Mouse (Mus musculus) forebrain, embryonic 12.5 days (tissue): ENCODE results near the gene Cuedc2. TPM values are rescaled to one million over a fixed set of nuclear protein-coding genes. Genes with fewer than 3 reads are reported as not detected.
A peak's percentile ranks its signal among the peaks of the same experiment; 100 is the strongest.

ENCODE experiments used
- ATAC-seq: fragments of 200-750 bp; cut with Nextera tagmentation; 2 replicates; pipeline ENCODE4 v1.8.0; 2017; ENCODE audit warnings: moderate TSS enrichment; ENCODE audit not compliant: low FRiP score
- H3K27ac ChIP-seq: fragments of 300-500 bp; sonication (generic); 2 replicates; pipeline ENCODE4 v1.5.1; 2016; ENCODE audit warnings: mild to moderate bottlenecking
- H3K27me3 ChIP-seq: fragments of 300-500 bp; sonication (generic); 2 replicates; pipeline ENCODE4 v1.6.1; 2016; ENCODE audit warnings: mild to moderate bottlenecking
- H3K36me3 ChIP-seq: fragments of 300-500 bp; sonication (generic); replicated peaks from 2 replicates; pipeline ENCODE4 v1.6.1; 2016; ENCODE audit warnings: mild to moderate bottlenecking
- H3K4me1 ChIP-seq: fragments of 300-500 bp; sonication (generic); 2 replicates; pipeline ENCODE4 v1.6.1; 2016
- H3K4me2 ChIP-seq: fragments of 300-500 bp; sonication (generic); 2 replicates; pipeline ENCODE4 v1.6.1; 2016; ENCODE audit warnings: mild to moderate bottlenecking, moderate library complexity
- H3K4me3 ChIP-seq: fragments of 300-500 bp; sonication (generic); replicated peaks from 2 replicates; pipeline ENCODE4 v1.5.1; 2016; ENCODE audit warnings: mild to moderate bottlenecking
- H3K9ac ChIP-seq: fragments of 300-500 bp; sonication (generic); 2 replicates; pipeline ENCODE4 v1.6.1; 2016; ENCODE audit warnings: mild to moderate bottlenecking
- H3K9me3 ChIP-seq: fragments of 300-500 bp; sonication (generic); 2 replicates; pipeline ENCODE4 v1.6.1; 2016
- WGBS: fragments of 180-500 bp; shearing (Covaris S2); methylation state at CpG from one replicate; pipeline ENCODE4 v1.1.7; 2016; 5-methylcytosine and 5-hydroxymethylcytosine counted together
- polyA plus RNA-seq: library from polyadenylated mRNA; unstranded; fragments of >200 nt; fragmentation: Nextera tagmentation; extraction: Ambion mirVana; gene quantifications from 2 replicates; pipeline ENCODE4 v1.2.1, GENCODE M21; 2016

The Cuedc2 gene
- polyA plus RNA-seq: 226 TPM in 2 replicates

DNA sequence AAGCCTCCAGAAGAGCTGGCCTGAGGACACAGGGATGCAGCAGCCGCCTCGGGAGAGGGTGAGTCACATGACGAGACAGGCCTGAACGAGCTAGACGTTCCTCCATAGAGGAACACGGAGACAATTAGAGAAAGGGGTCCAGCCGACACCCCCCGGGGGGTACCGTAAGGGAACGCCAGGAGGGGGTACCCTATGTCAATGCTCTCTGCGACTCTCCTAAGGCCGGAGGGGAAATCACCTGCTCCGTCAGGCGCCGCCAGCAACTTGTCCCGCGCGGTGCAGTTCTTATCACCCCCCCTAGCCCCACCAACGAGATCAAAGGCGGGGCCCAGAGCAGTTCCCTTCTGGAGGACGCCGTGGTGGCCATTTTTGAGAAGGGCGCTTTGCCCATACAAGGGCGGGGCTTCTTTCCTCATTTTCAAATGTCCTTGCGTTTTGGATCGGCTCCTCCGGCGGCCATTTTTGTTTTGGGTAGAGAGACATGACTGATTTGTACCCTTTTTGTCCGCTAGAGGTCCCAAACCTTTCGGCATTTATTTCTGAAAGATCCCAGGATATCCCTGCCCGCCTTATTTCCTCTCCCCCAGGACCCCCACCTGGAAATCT is at the start of gene Cuedc2:
Gene Cuedc2, minus strand, starts transcription at position 372 of the 606 bp plus-strand sequence.
- H3K4me2 ChIP-seq: peak within 1 kb of the TSS; percentile 75
- peaks cover 8% of the 10 kb centered on the region; the same call in 1 of the 2 replicates for H3K27me3 ChIP-seq
- H3K9me3 ChIP-seq: no peaks in the 10 kb centered on the region
- 1% methylated on average over 31 of the region's 31 CpGs for WGBS
- ATAC-seq: peak; percentile 93
- H3K4me1 ChIP-seq: peaks cover 20% of the 10 kb centered on the region
- H3K27ac ChIP-seq: peak within 1 kb of the TSS; percentile 62
- H3K4me3 ChIP-seq: peak within 1 kb of the TSS; percentile 49
- H3K9ac ChIP-seq: peak within 1 kb of the TSS; percentile 71
- H3K36me3 ChIP-seq: peaks cover 3% of the 10 kb centered on the region; the same call in 1 of the 2 replicates

GRCm38 (mm10) chr19:46382275-46382674 is 43.8 kb upstream of the Cuedc2 start:
- ATAC-seq: no peak
- Histone ChIP-seq H3K27me3 (no peaks in the 10 kb centered on the region), H3K36me3 (peaks cover 92% of the 10 kb centered on the region), H3K27ac (no peak overlapping the region), H3K9ac (no peak overlapping the region), H3K9me3 (no peaks in the 10 kb centered on the region), H3K4me2 (no peak overlapping the region), H3K4me3 (no peak overlapping the region), H3K4me1 (no peaks in the 10 kb centered on the region)
- WGBS: 88% methylated on average over 9 of the region's 9 CpGs

GRCm38 (mm10) chr19:46375891-46376290 is 37.4 kb upstream of the Cuedc2 start:
- no peak overlapping the region for H3K4me2 ChIP-seq
- no peaks in the 10 kb centered on the region for H3K4me1 ChIP-seq
- no peaks in the 10 kb centered on the region for H3K27me3 ChIP-seq
- H3K9ac ChIP-seq: no peak overlapping the region
- no peak for ATAC-seq
- H3K4me3 ChIP-seq: no peak overlapping the region
- no peaks in the 10 kb centered on the region for H3K9me3 ChIP-seq
- H3K36me3 ChIP-seq: peaks cover 48% of the 10 kb centered on the region
- H3K27ac ChIP-seq: no peak overlapping the region
- WGBS: 75% methylated on average over 4 of the region's 4 CpGs

- no peak for ATAC-seq
- H3K36me3 ChIP-seq: peaks cover 44% of the 10 kb centered on the region
Measured at GRCm38 (mm10) chr19:46375489-46375888, 37.0 kb upstream of the Cuedc2 start.

GRCm38 (mm10) chr19:46374477-46375088 is 36.1 kb upstream of the Cuedc2 start:
- Histone ChIP-seq H3K27ac (no peak overlapping the region), H3K9me3 (no peaks in the 10 kb centered on the region), H3K27me3 (no peaks in the 10 kb centered on the region), H3K4me3 (no peak overlapping the region), H3K4me1 (no peaks in the 10 kb centered on the region), H3K4me2 (no peak overlapping the region), H3K9ac (no peak overlapping the region), H3K36me3 (peaks cover 35% of the 10 kb centered on the region)
- 0 out of 2 replicates have a peak, but pooled peaks have one; percentile 33 for ATAC-seq
- 57% methylated on average over 21 of the region's 21 CpGs for WGBS

More at GRCm38 (mm10) chr19:46375489-46375888, 37.0 kb upstream of the Cuedc2 start:
- no peaks in the 10 kb centered on the region for H3K27me3 ChIP-seq
- H3K4me1 ChIP-seq: no peaks in the 10 kb centered on the region
- H3K4me3 ChIP-seq: no peak overlapping the region
- H3K9me3 ChIP-seq: no peaks in the 10 kb centered on the region
- WGBS: 61% methylated on average over 5 of the region's 5 CpGs
- no peak overlapping the region for H3K9ac ChIP-seq
- H3K27ac ChIP-seq: no peak overlapping the region
- H3K4me2 ChIP-seq: no peak overlapping the region

GRCm38 (mm10) chr19:46369204-46369603 is 30.7 kb upstream of the Cuedc2 start:
- no peak for ATAC-seq
- Histone ChIP-seq H3K27me3 (no peaks in the 10 kb centered on the region), H3K9me3 (no peaks in the 10 kb centered on the region), H3K36me3 (no peaks in the 10 kb centered on the region; the same call in 1 of the 2 replicates), H3K4me3 (no peak overlapping the region), H3K4me1 (no peaks in the 10 kb centered on the region), H3K27ac (no peak overlapping the region), H3K4me2 (no peak overlapping the region), H3K9ac (no peak overlapping the region)
- WGBS: 28% methylated on average over 4 of the region's 4 CpGs

GRCm38 (mm10) chr19:46367798-46368590 is 29.5 kb upstream of the Cuedc2 start:
- no peak overlapping the region for H3K4me2 ChIP-seq
- WGBS: 88% methylated on average over 23 of the region's 23 CpGs
- no peaks in the 10 kb centered on the region for H3K4me1 ChIP-seq
- H3K36me3 ChIP-seq: no peaks in the 10 kb centered on the region; the same call in 1 of the 2 replicates
- ATAC-seq: no peak
- H3K9ac ChIP-seq: no peak overlapping the region
- no peaks in the 10 kb centered on the region for H3K27me3 ChIP-seq
- no peaks in the 10 kb centered on the region for H3K9me3 ChIP-seq
- no peak overlapping the region for H3K4me3 ChIP-seq
- no peak overlapping the region for H3K27ac ChIP-seq

DNA sequence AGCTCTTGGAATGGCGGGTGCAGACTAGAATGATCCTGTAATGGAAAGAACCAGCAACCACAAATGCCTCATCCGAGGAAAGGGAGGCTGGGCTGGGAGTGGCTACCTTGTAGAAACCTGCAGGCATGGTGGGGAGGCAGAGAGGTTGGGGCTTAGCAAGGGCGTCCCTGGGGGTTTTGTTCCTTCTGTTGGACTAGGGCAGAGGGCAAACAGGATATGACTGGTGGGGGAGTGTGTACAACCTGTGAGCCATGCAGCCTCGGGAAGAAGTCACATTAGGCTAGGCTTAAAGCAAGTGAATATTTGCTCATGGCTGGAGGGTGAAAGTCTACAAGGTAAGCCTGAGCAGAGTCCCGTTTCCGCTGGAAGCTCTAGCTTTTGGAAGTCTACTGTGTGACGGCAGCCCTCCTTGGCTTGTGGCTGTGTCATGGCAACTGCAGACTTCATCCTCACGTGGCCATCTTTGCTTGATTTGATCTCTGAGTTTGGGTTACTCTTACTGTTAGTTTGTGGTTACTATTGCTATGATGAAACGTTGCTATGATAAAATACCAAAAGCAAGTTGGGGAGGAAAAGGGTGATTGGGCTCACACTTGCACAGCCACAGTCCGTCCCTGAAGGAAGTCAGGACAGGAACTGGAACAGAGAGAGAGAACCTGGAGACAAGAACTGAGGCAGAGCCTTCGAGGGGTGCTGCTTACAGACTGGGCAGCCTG is 24.9 kb upstream of the Cuedc2 start:
- Histone ChIP-seq H3K27ac (no peak overlapping the region), H3K27me3 (peaks cover under 1% of the 10 kb centered on the region), H3K4me3 (no peak overlapping the region), H3K4me1 (no peaks in the 10 kb centered on the region), H3K9ac (no peak overlapping the region), H3K9me3 (no peaks in the 10 kb centered on the region), H3K36me3 (no peaks in the 10 kb centered on the region), H3K4me2 (no peak overlapping the region)
- ATAC-seq: no peak
- WGBS: 84% methylated on average over 11 of the region's 11 CpGs

DNA sequence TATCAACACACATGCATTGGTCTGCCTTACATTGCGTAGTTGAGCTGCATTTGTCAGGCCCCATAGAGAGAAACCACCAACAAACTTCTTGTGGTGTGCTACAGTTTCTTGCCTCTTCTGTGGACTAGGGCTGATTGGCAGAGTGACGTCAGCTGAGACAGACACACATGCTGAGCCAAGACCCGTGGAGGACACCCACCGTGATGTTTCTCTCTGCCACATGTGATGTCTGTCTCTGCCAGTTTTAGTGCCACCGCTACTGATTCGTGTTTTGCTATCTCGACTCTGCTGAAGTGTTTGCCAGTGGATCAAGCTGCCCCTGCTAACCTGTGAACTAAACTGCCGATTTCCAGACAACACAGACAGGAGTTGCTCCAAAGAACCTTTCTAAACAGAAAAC is 23.6 kb upstream of the Cuedc2 start:
- Histone ChIP-seq H3K9ac (no peak overlapping the region), H3K27me3 (peaks cover 14% of the 10 kb centered on the region), H3K27ac (no peak overlapping the region), H3K36me3 (no peaks in the 10 kb centered on the region), H3K4me3 (no peak overlapping the region), H3K9me3 (no peaks in the 10 kb centered on the region), H3K4me1 (peaks cover 7% of the 10 kb centered on the region; the same call in 1 of the 2 replicates), H3K4me2 (no peak overlapping the region)
- ATAC-seq: no peak
- WGBS: 85% methylated on average over 8 of the region's 8 CpGs

DNA sequence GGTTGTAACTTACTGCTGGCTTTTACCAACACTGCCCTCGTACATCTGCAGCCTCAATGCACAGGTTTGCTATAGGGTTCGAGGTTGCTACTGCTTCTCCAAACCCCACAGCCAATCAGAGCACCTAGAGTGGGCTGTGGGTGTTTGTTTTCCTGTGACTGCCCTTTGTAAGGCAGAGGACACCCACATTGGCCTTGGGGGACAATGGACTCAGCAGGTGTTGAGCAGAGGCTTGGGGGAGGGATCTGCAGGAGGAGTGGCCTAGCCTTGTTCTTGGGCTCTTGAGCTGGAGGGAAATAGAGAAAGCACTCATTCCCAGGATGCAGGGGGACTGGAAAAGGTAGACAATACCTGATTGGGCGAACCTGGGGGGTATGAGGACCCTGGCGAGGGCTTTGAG is 19.9 kb upstream of the Cuedc2 start:
- Histone ChIP-seq H3K4me3 (no peak overlapping the region), H3K27me3 (peaks cover 19% of the 10 kb centered on the region), H3K27ac (no peak overlapping the region), H3K9ac (no peak overlapping the region), H3K4me1 (peaks cover 15% of the 10 kb centered on the region; the same call in 1 of the 2 replicates), H3K9me3 (no peaks in the 10 kb centered on the region), H3K4me2 (no peak overlapping the region), H3K36me3 (no peaks in the 10 kb centered on the region)
- ATAC-seq: no peak
- 56% methylated on average over 4 of the region's 4 CpGs for WGBS

- H3K9ac ChIP-seq: peak overlapping the region; percentile 62; the same call in 1 of the 2 replicates
- H3K4me3 ChIP-seq: peak overlapping the region; percentile 55
- WGBS: 19% methylated on average over 25 of the region's 25 CpGs
- H3K4me1 ChIP-seq: peaks cover 15% of the 10 kb centered on the region; the same call in 1 of the 2 replicates
- peak overlapping the region; percentile 73 for H3K4me2 ChIP-seq
- no peaks in the 10 kb centered on the region for H3K9me3 ChIP-seq
- peaks cover 21% of the 10 kb centered on the region for H3K27me3 ChIP-seq
- H3K27ac ChIP-seq: no peak overlapping the region
- H3K36me3 ChIP-seq: no peaks in the 10 kb centered on the region
- no peak for ATAC-seq
Measured at GRCm38 (mm10) chr19:46357344-46358280, 19.1 kb upstream of the Cuedc2 start.
